Mouse (Mus musculus): ENCODE results near the gene Thra.
A peak's percentile ranks its signal among the peaks of the same experiment; 100 is the strongest.

Gene Thra

GRCm38 (mm10) chr11:98776843-98777590 lies 36.6 kb downstream of the Thra start:
- no peak for DNase-seq (ENCODE audit: low spot score in 2 of 2)

GRCm38 (mm10) chr11:98777888-98778287 lies 37.5 kb downstream of the Thra start:
- DNase-seq (ENCODE audit: low spot score in 2 of 2): no peak

GRCm38 (mm10) chr11:98781851-98782512 lies 41.5 kb downstream of the Thra start:
- peak; percentile 68 to 91 for DNase-seq (ENCODE audit: low spot score in 2 of 2)

- peak in 1 of 2 experiments; percentile 29 for DNase-seq (ENCODE audit: low spot score in 2 of 2)
Observed at GRCm38 (mm10) chr11:98782651-98783235, 42.3 kb downstream of the Thra start.

GRCm38 (mm10) chr11:98783236-98783696 lies 42.8 kb downstream of the Thra start:
- DNase-seq (ENCODE audit: low spot score in 2 of 2): peak; percentile 93 to 98

GRCm38 (mm10) chr11:98784139-98784538 lies 43.7 kb downstream of the Thra start:
- no peak for DNase-seq (ENCODE audit: low spot score in 2 of 2)

GRCm38 (mm10) chr11:98785214-98785613 lies 44.8 kb downstream of the Thra start:
- DNase-seq (ENCODE audit: low spot score in 2 of 2): no peak

- DNase-seq (ENCODE audit: low spot score in 2 of 2): peak; percentile 83 to 90
Observed at GRCm38 (mm10) chr11:98785772-98786281, 45.4 kb downstream of the Thra start.

GRCm38 (mm10) chr11:98786359-98787214 lies 46.1 kb downstream of the Thra start:
- peak; percentile 91 to 95 for DNase-seq (ENCODE audit: low spot score in 2 of 2)

GRCm38 (mm10) chr11:98787229-98787628 lies 46.8 kb downstream of the Thra start:
- no peak for DNase-seq (ENCODE audit: low spot score in 2 of 2)

GRCm38 (mm10) chr11:98787691-98788090 lies 47.3 kb downstream of the Thra start:
- DNase-seq (ENCODE audit: low spot score in 2 of 2): no peak

GRCm38 (mm10) chr11:98788139-98788538 lies 47.7 kb downstream of the Thra start:
- DNase-seq (ENCODE audit: low spot score in 2 of 2): no peak

- peak; percentile 81 to 85 for DNase-seq (ENCODE audit: low spot score in 2 of 2)
Observed at GRCm38 (mm10) chr11:98788550-98789218, 48.2 kb downstream of the Thra start.

GRCm38 (mm10) chr11:98789219-98789807 lies 48.9 kb downstream of the Thra start:
- DNase-seq (ENCODE audit: low spot score in 2 of 2): peak in 1 of 2 experiments; percentile 36

- DNase-seq (ENCODE audit: low spot score in 2 of 2): no peak
Observed at GRCm38 (mm10) chr11:98789824-98790223, 49.4 kb downstream of the Thra start.

- DNase-seq (ENCODE audit: low spot score in 2 of 2): no peak
Observed at GRCm38 (mm10) chr11:98790631-98791205, 50.3 kb downstream of the Thra start.

- DNase-seq (ENCODE audit: low spot score in 2 of 2): no peak
Observed at GRCm38 (mm10) chr11:98791448-98791847, 51.0 kb downstream of the Thra start.

- DNase-seq (ENCODE audit: low spot score in 2 of 2): no peak
Observed at GRCm38 (mm10) chr11:98792081-98792480, 51.6 kb downstream of the Thra start.

GRCm38 (mm10) chr11:98794469-98795014 lies 54.1 kb downstream of the Thra start:
- peak in 1 of 2 experiments; percentile 64 for DNase-seq (ENCODE audit: low spot score in 2 of 2)

Measured in frontal cortex, postnatal 10 days (tissue).